Mouse (Mus musculus) kidney, postnatal 0 days (tissue): ENCODE results near the gene Atp2b4. TPM values are rescaled to one million over a fixed set of nuclear protein-coding genes. Genes with fewer than 3 reads are reported as not detected.

Experiments used
- ATAC-seq: fragments of 200-750 bp; cut with Nextera tagmentation; replicated peaks from 2 replicates; pipeline ENCODE4 v1.8.0; 2017; ENCODE audit warnings: low read depth, moderate number of reproducible peaks, moderate TSS enrichment, moderate library complexity; ENCODE audit not compliant: low FRiP score
- DNase-seq: peaks from one replicate; pipeline ENCODE4 v3.0.0-alpha.2; 2016; ENCODE audit warnings: low spot score
- H3K27ac ChIP-seq: fragments of 300-500 bp; sonication (generic); 2 replicates; pipeline ENCODE4 v1.5.1; 2014; ENCODE audit warnings: mild to moderate bottlenecking
- H3K27me3 ChIP-seq: fragments of 300-500 bp; sonication (generic); 2 replicates; pipeline ENCODE4 v1.6.1; 2014; ENCODE audit warnings: low read length, mixed read lengths; ENCODE audit not compliant: insufficient read depth
- H3K36me3 ChIP-seq: fragments of 300-500 bp; sonication (generic); 2 replicates; pipeline ENCODE4 v1.6.1; 2014; ENCODE audit warnings: low read length, mixed read lengths; ENCODE audit not compliant: insufficient read depth
- H3K4me1 ChIP-seq: fragments of 300-500 bp; sonication (generic); replicated peaks from 2 replicates; pipeline ENCODE4 v1.6.1; 2014; ENCODE audit warnings: antibody characterized with exemption, low read length, mixed read lengths; ENCODE audit not compliant: insufficient read depth
- H3K4me2 ChIP-seq: fragments of 300-500 bp; sonication (generic); 2 replicates; pipeline ENCODE4 v1.6.1; 2014; ENCODE audit warnings: mild to moderate bottlenecking, low read length, moderate library complexity, mixed read lengths
- H3K4me3 ChIP-seq: fragments of 300-500 bp; sonication (generic); replicated peaks from 2 replicates; pipeline ENCODE4 v1.5.1; 2014; ENCODE audit warnings: low read depth, low read length
- H3K9ac ChIP-seq: fragments of 300-500 bp; sonication (generic); 2 replicates; pipeline ENCODE4 v1.6.1; 2014; ENCODE audit warnings: low read depth, low read length
- H3K9me3 ChIP-seq: fragments of 300-500 bp; sonication (generic); replicated peaks from 2 replicates; pipeline ENCODE4 v1.6.1; 2016; ENCODE audit warnings: low read length, inconsistent platforms, mixed read lengths
- CTCF ChIP-seq: IDR thresholded peaks from 2 replicates; pipeline ENCODE4 v1.5.1; 2016; ENCODE audit warnings: antibody characterized with exemption, low read depth, mild to moderate bottlenecking, moderate library complexity
- WGBS: fragments of 180-500 bp; shearing (Covaris S2); extraction: QIAGEN DNeasy Blood & Tissue Kit; methylation state at CpG from one replicate; pipeline ENCODE4 v1.1.7; 2014; 5-methylcytosine and 5-hydroxymethylcytosine counted together
- microRNA-seq: library from miRNA; unstranded; fragments of <30 nt; microRNA quantifications from one replicate; pipeline ENCODE4, GENCODE M21; 2016
- polyA plus RNA-seq: library from polyadenylated mRNA; unstranded; fragments of >200 nt; fragmentation: Nextera tagmentation; extraction: Ambion mirVana; gene quantifications from 2 replicates; pipeline ENCODE4 v1.2.1, GENCODE M21; 2015

The Atp2b4 gene
- polyA plus RNA-seq, 1 experiment from 2014 or later = 5.6 TPM

GRCm38 (mm10) chr1:133653033-133653432, 147.8 kb downstream of the Atp2b4 start:
- Histone ChIP-seq H3K9me3 (no peaks in the 10 kb centered on the region), H3K27me3 (no peaks in the 10 kb centered on the region), H3K9ac (no peak overlapping the region), H3K4me3 (no peak overlapping the region), H3K4me1 (peaks cover 17% of the 10 kb centered on the region; the same call in 1 of the 2 replicates), H3K27ac (no peak overlapping the region), H3K36me3 (peaks cover 9% of the 10 kb centered on the region; the same call in 1 of the 2 replicates), H3K4me2 (no peak overlapping the region)
- WGBS = 86% methylated on average over 1 of the region's 1 CpGs
- DNase-seq (no peak), ATAC-seq (no peak)
- no peak for TF ChIP-seq CTCF

GRCm38 (mm10) chr1:133650288-133651055, 150.4 kb downstream of the Atp2b4 start:
- no peak overlapping the region for H3K27ac ChIP-seq
- no peaks in the 10 kb centered on the region for H3K27me3 ChIP-seq
- H3K9ac ChIP-seq = no peak overlapping the region
- no peaks in the 10 kb centered on the region for H3K9me3 ChIP-seq
- DNase-seq (no peak), ATAC-seq (no peak)
- no peak overlapping the region for H3K4me2 ChIP-seq
- H3K36me3 ChIP-seq = peaks cover 12% of the 10 kb centered on the region; the same call in 1 of the 2 replicates
- WGBS = 93% methylated on average over 7 of the region's 7 CpGs
- no peak overlapping the region for H3K4me3 ChIP-seq
- H3K4me1 ChIP-seq = 0 out of 2 replicates have a peak, but pooled peaks cover 3% of the 10 kb centered on the region
- no peak for TF ChIP-seq CTCF

Small RNAs within 50 kb of the gene (microRNA-seq; reads per million reads assigned to microRNA genes)
- gene Mir6903 = not detected

Other genes with a start within 250 kb of the Atp2b4 start
- gene Snrpe, start 190.8 kb downstream of the Atp2b4 start, polyA plus RNA-seq = 591 and 663 TPM in 2 replicates
- not detected in 2 replicates for gene Zbed6, start 140.2 kb downstream of the Atp2b4 start, polyA plus RNA-seq
- 3.5 and 3.8 TPM in 2 replicates for gene Gm38394, start 139.7 kb downstream of the Atp2b4 start, polyA plus RNA-seq
- 0.58 and 0.61 TPM in 2 replicates for gene Lax1, start 110.9 kb downstream of the Atp2b4 start, polyA plus RNA-seq
- gene Optc, start 107.0 kb upstream of the Atp2b4 start, polyA plus RNA-seq = 0.39 and 0.40 TPM in 2 replicates
- 2.2 TPM in 2 replicates for gene Prelp, start 120.4 kb upstream of the Atp2b4 start, polyA plus RNA-seq
- gene Fmod, start 236.2 kb upstream of the Atp2b4 start, polyA plus RNA-seq = 7.8 and 9.4 TPM in 2 replicates